Mouse (Mus musculus): ENCODE results near the gene Arap1.

DNA sequence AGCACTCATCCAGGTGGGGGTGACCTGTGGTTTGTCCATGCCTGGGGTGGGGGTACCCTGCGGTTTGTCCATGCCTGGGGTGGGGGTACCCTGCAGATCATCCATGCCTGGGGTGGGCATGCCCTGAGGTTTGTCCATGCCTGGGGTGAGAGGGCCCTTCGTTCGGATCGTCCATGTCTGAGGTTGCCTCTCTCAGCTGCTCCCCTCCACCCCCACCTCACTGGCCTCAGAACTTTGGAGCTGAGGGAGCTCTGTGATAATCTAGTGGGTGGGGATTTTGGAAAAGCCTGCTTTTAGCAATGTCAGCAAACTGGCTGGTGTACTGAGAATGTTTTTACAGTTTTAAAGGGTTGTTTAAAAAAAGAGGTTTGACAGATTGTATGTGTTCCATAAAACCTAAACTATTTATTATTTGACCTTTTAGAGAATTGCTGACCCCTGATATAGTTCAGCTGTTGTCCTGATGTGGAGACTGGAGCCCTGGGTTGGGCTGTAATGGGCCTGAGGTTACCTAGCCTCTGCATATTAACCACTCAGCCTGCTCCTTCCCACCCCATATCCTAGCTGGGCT lies 44.1 kb downstream of the Arap1 start:
- TF ChIP-seq CTCF (IDR thresholded peaks at IDR 0.05; ENCODE audit: borderline replicate concordance, insufficient read depth, low read length): no peak
- TF ChIP-seq POLR2A (IDR thresholded peaks at IDR 0.05; ENCODE audit: low read depth, low read length): no peak

Measured in embryonic fibroblast, embryonic 13.5 days (primary cell).